In genomic region chr8:64841747-64842406, GRCm38 (mm10) we compare ENCODE assay signal across 12 mouse cellular contexts. TPM values are rescaled to one million over a fixed set of nuclear protein-coding genes. Genes with fewer than 3 reads are reported as not detected.
DNase-seq lines count a peak whose midpoint lies in the region; ATAC-seq and TF ChIP-seq lines count a peak whose summit lies in the region.
"Had no signal": no experiment of that assay in that cellular context is flagged by ENCODE, and none has a peak within 500 bp of the region (broad histone marks: within the 10 kb centered on the region; RNA-seq: fewer than 3 reads in every experiment).

No protein-coding gene starts in this region.

- no peak for TF ChIP-seq CTCF in heart, postnatal 0 days (IDR thresholded peaks at IDR 0.05; ENCODE audit: low read depth)

- ATAC-seq in embryonic facial prominence, embryonic 14.5 days (ENCODE audit: low read depth) = no peak
- ATAC-seq in heart, postnatal 0 days (ENCODE audit: insufficient read depth, low read depth) = peak; percentile 64
- ATAC-seq in hindbrain, embryonic 16.5 days = no peak
- ATAC-seq: activated CD4-positive, CD25-positive, alpha-beta regulatory T cell, adult 4 months; forebrain, postnatal 0 days had no signal

- H3K9me3 ChIP-seq in embryonic facial prominence, embryonic 14.5 days (ENCODE audit: control insufficient read depth, low read length) = no peaks in the 10 kb centered on the region
- H3K9me3 ChIP-seq in embryonic facial prominence, embryonic 10.5 days = no peaks in the 10 kb centered on the region
- no peaks in the 10 kb centered on the region for H3K9me3 ChIP-seq in heart, postnatal 0 days (replicated peaks; ENCODE audit: control insufficient read depth, low read length)
- no peaks in the 10 kb centered on the region for H3K9me3 ChIP-seq in hindbrain, embryonic 16.5 days (ENCODE audit: control insufficient read depth, low read length)
- H3K9me3 ChIP-seq: liver, embryonic 15.5 days had no signal

- 77% methylated on average over 13 of the region's 13 CpGs for WGBS in embryonic facial prominence, embryonic 14.5 days
- 92% methylated on average over 13 of the region's 13 CpGs for WGBS in embryonic facial prominence, embryonic 10.5 days
- 50% methylated on average over 13 of the region's 13 CpGs for WGBS in heart, postnatal 0 days
- WGBS in hindbrain, embryonic 16.5 days = 84% methylated on average over 13 of the region's 13 CpGs

- H3K27me3 ChIP-seq in embryonic facial prominence, embryonic 14.5 days (replicated peaks; ENCODE audit: control insufficient read depth, insufficient read depth, low read length) = no peaks in the 10 kb centered on the region
- H3K27me3 ChIP-seq in embryonic facial prominence, embryonic 10.5 days (replicated peaks; ENCODE audit: low read depth, poor library complexity, severe bottlenecking) = no peaks in the 10 kb centered on the region
- no peaks in the 10 kb centered on the region for H3K27me3 ChIP-seq in heart, postnatal 0 days (ENCODE audit: control insufficient read depth, insufficient read depth, low read length)
- no peaks in the 10 kb centered on the region for H3K27me3 ChIP-seq in hindbrain, embryonic 16.5 days (replicated peaks; ENCODE audit: control insufficient read depth, insufficient read depth, low read length)
- H3K27me3 ChIP-seq: liver, embryonic 15.5 days had no signal

- peaks cover 4% of the 10 kb centered on the region for H3K4me1 ChIP-seq in embryonic facial prominence, embryonic 14.5 days (ENCODE audit: control insufficient read depth, insufficient read depth, low read length)
- H3K4me1 ChIP-seq in embryonic facial prominence, embryonic 10.5 days = peaks cover 6% of the 10 kb centered on the region
- peaks cover 11% of the 10 kb centered on the region; the same call in 1 of the 2 replicates for H3K4me1 ChIP-seq in heart, postnatal 0 days (ENCODE audit: control insufficient read depth, insufficient read depth)
- 0 out of 2 replicates have a peak, but pooled peaks cover 2% of the 10 kb centered on the region for H3K4me1 ChIP-seq in hindbrain, embryonic 16.5 days (ENCODE audit: control insufficient read depth, insufficient read depth, low read depth, low read length)
- H3K4me1 ChIP-seq: liver, embryonic 15.5 days had no signal

- no peak for TF ChIP-seq EP300 in heart, postnatal 0 days (IDR thresholded peaks at IDR 0.05; ENCODE audit: low read depth)

- H3K9ac ChIP-seq in embryonic facial prominence, embryonic 14.5 days (ENCODE audit: low read depth, low read length) = no peak overlapping the region
- no peak overlapping the region for H3K9ac ChIP-seq in heart, postnatal 0 days (replicated peaks; ENCODE audit: low read depth, low read length)
- H3K9ac ChIP-seq in hindbrain, embryonic 16.5 days (ENCODE audit: low read depth, low read length) = no peak overlapping the region
- H3K9ac ChIP-seq: forebrain, postnatal 0 days; liver, embryonic 15.5 days had no signal

- H3K4me2 ChIP-seq in embryonic facial prominence, embryonic 14.5 days (ENCODE audit: low read depth, low read length) = no peak overlapping the region
- peak overlapping the region; percentile 6; the same call in 1 of the 2 replicates for H3K4me2 ChIP-seq in heart, postnatal 0 days (ENCODE audit: low read depth, low read length)
- no peak overlapping the region for H3K4me2 ChIP-seq in hindbrain, embryonic 16.5 days (ENCODE audit: low read length)
- H3K4me2 ChIP-seq: liver, embryonic 15.5 days had no signal

- no peak overlapping the region for H3K27ac ChIP-seq in embryonic facial prominence, embryonic 14.5 days (replicated peaks; ENCODE audit: low read depth, low read length)
- no peak overlapping the region for H3K27ac ChIP-seq in embryonic facial prominence, embryonic 10.5 days (replicated peaks)
- peak overlapping the region; percentile 17; the same call in 1 of the 2 replicates for H3K27ac ChIP-seq in heart, postnatal 0 days (ENCODE audit: low read depth)
- H3K27ac ChIP-seq in hindbrain, embryonic 16.5 days (ENCODE audit: low read depth, low read length) = no peak overlapping the region
- H3K27ac ChIP-seq: liver, embryonic 15.5 days had no signal

- peak; percentile 43 for DNase-seq in embryonic facial prominence, embryonic 14.5 days (ENCODE audit: low spot score)
- DNase-seq in embryonic facial prominence, embryonic 10.5 days (ENCODE audit: low spot score) = no peak
- DNase-seq in ovary, adult 18-20 months (ENCODE audit: low spot score) = peak; percentile 63
- no peak for DNase-seq in ovary, postnatal 10 days (ENCODE audit: low spot score)
- peak; percentile 45 for DNase-seq in heart, postnatal 0 days (ENCODE audit: low spot score)
- DNase-seq in lung, postnatal 36 days = peak; percentile 74
- no peak for DNase-seq in neural tube, embryonic 10.5 days (ENCODE audit: extremely low spot score, low spot score)
- DNase-seq: forebrain, postnatal 0 days; thymus, postnatal 25 days had no signal

- no peak overlapping the region for H3K4me3 ChIP-seq in embryonic facial prominence, embryonic 14.5 days (ENCODE audit: low read depth, low read length)
- no peak overlapping the region for H3K4me3 ChIP-seq in embryonic facial prominence, embryonic 10.5 days
- no peak overlapping the region for H3K4me3 ChIP-seq in heart, postnatal 0 days (ENCODE audit: low read depth, low read length)
- no peak overlapping the region for H3K4me3 ChIP-seq in hindbrain, embryonic 16.5 days (ENCODE audit: low read length)
- H3K4me3 ChIP-seq: liver, embryonic 15.5 days had no signal

- no peaks in the 10 kb centered on the region for H3K36me3 ChIP-seq in embryonic facial prominence, embryonic 14.5 days (ENCODE audit: control insufficient read depth, insufficient read depth, low read length)
- H3K36me3 ChIP-seq in embryonic facial prominence, embryonic 10.5 days (replicated peaks) = no peaks in the 10 kb centered on the region
- H3K36me3 ChIP-seq in heart, postnatal 0 days (replicated peaks; ENCODE audit: control insufficient read depth, insufficient read depth, low read length) = no peaks in the 10 kb centered on the region
- H3K36me3 ChIP-seq in hindbrain, embryonic 16.5 days (ENCODE audit: control insufficient read depth, insufficient read depth, low read length) = no peaks in the 10 kb centered on the region
- H3K36me3 ChIP-seq: liver, embryonic 15.5 days had no signal

RNA-seq across cellular contexts. Expression of gene Klhl2, which starts 7.9 kb away (rescaled TPM):
- 10.4 and 13.2 TPM in 2 replicates for polyA plus RNA-seq in embryonic facial prominence, embryonic 14.5 days (2014; fragmentation: Nextera tagmentation; extraction: Ambion mirVana)
- polyA plus RNA-seq in embryonic facial prominence, embryonic 10.5 days (2016; fragmentation: Nextera tagmentation; extraction: Ambion mirVana) = 10.5 and 12.8 TPM in 2 replicates
- 10.0 and 10.5 TPM in 2 replicates for total RNA-seq in heart, postnatal 0 days (2014; rRNA removed; ENCODE audit: low replicate concordance)
- polyA plus RNA-seq in heart, postnatal 0 days (2015; fragmentation: Nextera tagmentation; extraction: Ambion mirVana) = 5.8 and 6.0 TPM in 2 replicates
- polyA plus RNA-seq in hindbrain, embryonic 16.5 days (2015; fragmentation: Nextera tagmentation; extraction: Ambion mirVana) = 16.3 and 18.3 TPM in 2 replicates

Comparison
In these comparisons a context has a peak if more than half of its experiments do, and no peak if none do; other contexts are left out.
1. DNase-seq: peak in embryonic facial prominence, embryonic 14.5 days (single experiment), ovary, adult 18-20 months (single experiment), heart, postnatal 0 days (single experiment) and lung, postnatal 36 days (single experiment); none in embryonic facial prominence, embryonic 10.5 days (single experiment), ovary, postnatal 10 days (single experiment) and neural tube, embryonic 10.5 days (single experiment).